Mouse (Mus musculus): Measurements from ENCODE around the gene Emid1. TPM values are rescaled to one million over a fixed set of nuclear protein-coding genes. Genes with fewer than 3 reads are reported as not detected.
"Not testable (repeated sequence)": the region's sequence is repeated elsewhere in the genome, so short reads cannot be mapped to it uniquely, and the experiment has no call there.

Emid1 gene
- total RNA-seq, 4 experiments from 2014 or later, result 4.0 to 7.2 (median 5.3) TPM

DNA sequence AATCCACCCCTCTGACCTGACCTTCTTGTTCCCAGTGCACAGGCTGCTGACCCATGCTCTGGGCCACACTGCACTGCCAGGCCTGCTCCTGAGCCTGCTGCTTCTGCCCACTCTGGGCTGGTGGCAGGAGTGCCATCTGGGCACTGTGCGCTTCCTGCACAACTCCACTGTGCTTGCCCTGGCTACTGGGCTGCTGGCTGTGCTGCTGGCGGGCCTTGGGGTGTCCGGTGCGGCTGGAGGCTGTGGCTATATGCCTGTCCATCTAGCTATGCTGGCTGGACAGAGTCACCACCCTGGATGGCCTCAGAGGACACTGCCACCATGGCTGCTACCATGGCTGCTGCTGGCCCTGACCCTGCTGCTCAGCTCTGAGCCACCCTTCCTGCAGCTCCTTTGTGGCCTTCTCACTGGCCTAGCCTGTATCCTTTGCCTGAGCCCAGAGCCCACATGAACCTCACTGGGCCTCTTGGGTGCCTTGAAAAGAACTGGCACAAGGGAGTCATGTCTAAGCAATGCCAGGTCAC, 48.0 kb downstream of the Emid1 start:
- no peak for DNase-seq (ENCODE audit: low spot score in 2 of 2)

GRCm38 (mm10) chr11:5102384-5102783, 49.7 kb downstream of the Emid1 start:
- DNase-seq (ENCODE audit: low spot score in 2 of 2), result no peak

DNA sequence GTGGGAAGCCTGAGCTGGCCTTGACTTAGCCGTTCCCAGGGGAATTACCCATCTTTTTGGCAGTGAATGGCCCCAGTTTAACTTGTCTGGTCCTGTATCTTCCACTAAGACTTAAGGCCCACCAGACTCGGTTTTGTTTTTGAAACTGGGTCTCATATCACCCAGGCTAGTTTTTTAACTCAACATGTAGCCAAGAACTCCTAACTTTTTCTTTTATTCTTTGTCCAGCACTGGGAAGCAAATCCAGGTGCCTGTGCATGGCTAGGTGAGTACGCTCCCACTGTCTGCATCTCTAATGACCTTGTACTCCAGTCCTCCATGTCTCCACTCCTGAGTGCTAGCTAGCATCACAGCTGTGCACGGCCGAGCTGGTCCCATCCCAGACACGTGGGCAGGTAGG, 50.4 kb downstream of the Emid1 start:
- no peak for DNase-seq (ENCODE audit: low spot score in 2 of 2)

DNA sequence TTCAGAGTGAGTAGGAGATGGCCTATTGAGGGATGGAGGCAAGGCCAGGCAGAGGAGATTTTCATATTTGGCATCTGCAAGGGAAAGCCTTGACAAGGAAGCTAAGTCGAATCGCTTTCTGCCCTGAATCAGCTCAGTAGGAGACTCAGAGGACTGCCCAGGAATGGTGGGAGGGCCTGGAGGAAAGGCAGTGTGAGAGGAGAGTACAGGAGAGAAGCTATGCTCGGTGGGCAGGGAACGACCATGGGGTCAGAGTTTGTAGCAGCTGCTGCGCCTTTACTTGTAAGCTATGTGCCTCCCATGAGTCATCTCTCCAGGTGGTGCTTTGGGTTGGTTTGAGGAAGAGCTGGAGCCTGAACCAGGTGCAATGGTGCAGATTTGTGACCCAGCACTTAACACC, 51.3 kb downstream of the Emid1 start:
- DNase-seq (ENCODE audit: low spot score in 2 of 2), result no peak

GRCm38 (mm10) chr11:5100283-5100682, 51.8 kb downstream of the Emid1 start:
- no peak for DNase-seq (ENCODE audit: low spot score in 2 of 2)

- peak; percentile 66 to 73 for DNase-seq (ENCODE audit: low spot score in 2 of 2)
Measured at GRCm38 (mm10) chr11:5099576-5100183, 52.4 kb downstream of the Emid1 start.

DNA sequence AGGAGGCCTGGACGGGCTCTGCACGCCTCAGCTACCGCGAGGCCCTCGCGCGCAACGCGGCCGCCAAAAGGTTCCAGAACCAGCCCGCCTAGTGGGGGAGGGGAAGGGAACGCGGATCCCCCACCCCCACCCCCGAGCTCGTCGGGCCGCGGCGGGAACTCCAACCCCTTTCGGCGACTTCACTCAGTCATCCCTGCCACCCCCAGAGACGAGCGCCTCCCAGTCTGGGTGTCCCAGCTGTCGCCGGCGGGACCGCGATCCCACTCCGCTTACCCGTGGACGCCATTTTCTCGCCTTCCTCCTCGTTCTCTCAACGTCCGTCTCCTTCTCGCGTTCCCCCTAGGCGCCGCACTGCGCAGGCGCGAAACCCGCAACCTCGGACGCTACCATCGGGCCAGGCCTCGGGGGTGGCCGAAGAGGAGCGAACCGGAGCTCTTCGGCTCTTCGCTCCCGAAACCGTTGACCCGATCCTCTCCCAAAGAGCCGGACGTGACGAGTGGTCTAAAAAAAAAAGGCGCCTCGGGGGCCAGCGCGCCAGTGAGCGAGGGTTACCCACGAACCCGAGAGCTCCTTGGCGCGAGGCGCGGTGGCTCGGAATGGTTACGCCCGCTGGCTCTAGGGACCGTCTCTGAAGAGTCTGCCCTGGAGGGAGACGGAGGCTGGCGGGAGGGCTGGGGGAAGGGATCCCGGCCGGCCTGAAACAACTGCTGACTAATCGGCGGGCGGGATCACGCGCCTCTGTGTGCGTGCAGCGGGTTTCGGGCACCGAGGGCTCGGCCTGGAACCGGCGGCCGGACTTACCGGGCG, 53.1 kb downstream of the Emid1 start, which contains the start of the genes Rhbdd3 and Ewsr1:
Gene Rhbdd3 (plus strand): TSS at position 191 of the 807 bp plus-strand sequence.
Gene Ewsr1 (minus strand): TSS at position 531 of the 807 bp plus-strand sequence.
- peak; percentile 94 to 99 for DNase-seq (ENCODE audit: low spot score in 2 of 2)

DNA sequence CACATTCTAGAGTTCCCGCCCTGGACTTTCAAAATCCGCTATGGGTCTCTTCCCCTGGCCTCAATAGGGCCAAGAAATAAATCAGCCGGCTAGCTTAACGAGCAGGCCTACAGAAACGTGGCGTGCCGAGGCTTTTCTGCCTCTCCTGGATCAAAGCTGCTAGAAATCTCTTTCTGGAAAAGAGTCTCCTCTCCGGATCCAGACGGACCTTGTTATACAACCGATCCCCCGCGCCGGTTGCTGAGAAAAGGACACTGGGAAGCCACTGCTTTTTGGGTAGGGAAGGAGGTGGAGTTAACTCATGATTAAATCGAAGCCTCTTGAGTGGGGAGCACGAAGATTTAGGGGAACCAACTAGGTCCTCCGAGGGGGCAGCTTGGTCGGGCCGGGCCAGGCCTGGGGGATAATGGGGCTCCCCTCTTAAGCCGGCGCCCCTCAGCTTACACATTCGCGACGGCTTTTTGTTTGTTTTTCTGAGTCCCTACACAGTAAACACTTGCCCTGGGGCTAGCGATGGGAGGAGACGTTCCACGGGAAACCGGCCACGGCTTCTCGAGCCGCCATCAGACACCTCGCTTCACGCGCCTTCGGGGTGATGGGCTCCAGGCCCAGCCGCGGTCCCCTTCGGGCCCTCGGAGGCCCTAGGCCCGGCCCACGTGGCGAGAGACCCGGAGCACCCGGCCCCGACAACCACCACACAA, 53.9 kb downstream of the Emid1 start:
- DNase-seq (ENCODE audit: low spot score in 2 of 2), result peak in 1 of 2 experiments; percentile 53

GRCm38 (mm10) chr11:5096480-5097020, 55.5 kb downstream of the Emid1 start:
- no peak for DNase-seq (ENCODE audit: low spot score in 2 of 2)

- no peak for DNase-seq (ENCODE audit: low spot score in 2 of 2)
Measured at GRCm38 (mm10) chr11:5095877-5096276, 56.2 kb downstream of the Emid1 start.

DNA sequence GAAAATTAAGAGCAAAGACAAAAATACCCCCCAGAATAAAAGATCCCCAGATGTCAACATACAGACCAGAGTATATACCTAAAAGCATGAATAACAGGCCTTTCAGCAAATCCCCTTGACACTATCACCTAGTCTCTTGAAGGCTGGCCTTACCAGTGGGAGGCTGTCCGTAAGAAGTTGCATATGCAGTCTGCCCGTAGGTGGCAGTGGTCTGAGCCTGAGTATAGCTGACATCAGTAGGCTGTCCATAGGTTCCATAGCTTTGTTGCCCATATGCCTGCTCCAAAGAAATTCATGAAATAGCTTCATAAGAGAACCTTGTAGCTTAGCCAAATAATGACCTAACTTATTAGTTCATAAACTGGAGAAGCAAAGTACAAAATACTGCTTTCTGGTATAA, 60.4 kb downstream of the Emid1 start:
- DNase-seq (ENCODE audit: low spot score in 2 of 2), result no peak

DNA sequence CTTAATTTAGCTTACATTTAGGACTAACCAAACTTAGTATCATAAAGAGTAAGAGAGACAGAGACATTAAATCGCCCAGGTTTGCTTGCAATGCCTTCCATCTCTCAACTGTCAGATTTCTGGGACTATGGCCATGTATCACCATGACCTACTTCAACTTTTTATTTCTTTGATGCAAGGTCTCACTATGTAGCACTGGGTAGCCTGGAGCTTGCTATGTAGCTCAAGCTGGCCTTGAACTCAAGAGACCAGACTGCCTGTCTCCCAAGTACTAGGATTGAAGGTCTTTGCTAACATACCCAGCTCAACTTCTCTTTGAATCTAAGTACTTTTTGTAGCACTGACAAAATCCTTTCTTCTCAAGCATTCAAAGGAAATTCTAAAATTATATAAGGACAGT, 62.9 kb downstream of the Emid1 start:
- DNase-seq (ENCODE audit: low spot score in 2 of 2), result no peak

GRCm38 (mm10) chr11:5076843-5077242, 75.2 kb downstream of the Emid1 start:
- DNase-seq (ENCODE audit: low spot score in 2 of 2), result not testable (repeated sequence)

DNA sequence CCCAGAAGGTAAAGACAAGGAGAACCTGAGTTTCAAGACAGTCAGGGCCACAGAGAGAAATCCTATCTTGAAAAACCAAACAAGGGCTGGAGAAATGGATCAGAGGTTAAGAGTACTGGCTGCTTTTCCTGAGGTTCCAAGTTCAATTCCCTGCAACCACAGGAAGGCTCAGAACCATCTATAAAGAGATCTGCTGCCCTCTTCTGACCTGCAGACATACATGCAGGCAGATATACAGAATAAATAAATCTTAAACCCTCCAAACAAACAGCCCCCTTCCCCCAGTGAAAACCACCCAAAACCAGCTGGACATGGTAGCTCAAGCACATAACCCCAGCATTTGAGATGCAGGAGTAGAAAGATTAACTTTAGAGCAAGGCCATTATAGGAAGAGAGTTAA, 76.3 kb downstream of the Emid1 start:
- no peak for DNase-seq (ENCODE audit: low spot score in 2 of 2)

DNA sequence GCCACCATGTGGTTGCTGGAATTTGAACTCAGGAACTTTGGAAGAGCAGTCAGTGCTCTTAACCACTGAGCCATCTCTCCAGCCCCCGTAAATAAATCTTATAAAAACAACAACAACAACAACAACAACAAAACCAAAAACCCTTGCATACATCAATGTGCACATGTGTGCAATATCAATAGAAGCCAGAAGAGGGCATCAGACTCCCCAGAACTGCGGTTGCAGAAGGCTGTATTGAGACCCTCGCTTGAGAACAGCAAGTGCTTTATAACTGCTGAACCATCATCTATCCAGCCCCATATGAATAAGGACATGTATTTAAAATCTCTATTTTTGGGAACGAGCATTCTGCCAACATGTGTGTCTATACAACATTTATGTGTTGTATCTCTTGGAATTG, 77.2 kb downstream of the Emid1 start:
- no peak for DNase-seq (ENCODE audit: low spot score in 2 of 2)

DNA sequence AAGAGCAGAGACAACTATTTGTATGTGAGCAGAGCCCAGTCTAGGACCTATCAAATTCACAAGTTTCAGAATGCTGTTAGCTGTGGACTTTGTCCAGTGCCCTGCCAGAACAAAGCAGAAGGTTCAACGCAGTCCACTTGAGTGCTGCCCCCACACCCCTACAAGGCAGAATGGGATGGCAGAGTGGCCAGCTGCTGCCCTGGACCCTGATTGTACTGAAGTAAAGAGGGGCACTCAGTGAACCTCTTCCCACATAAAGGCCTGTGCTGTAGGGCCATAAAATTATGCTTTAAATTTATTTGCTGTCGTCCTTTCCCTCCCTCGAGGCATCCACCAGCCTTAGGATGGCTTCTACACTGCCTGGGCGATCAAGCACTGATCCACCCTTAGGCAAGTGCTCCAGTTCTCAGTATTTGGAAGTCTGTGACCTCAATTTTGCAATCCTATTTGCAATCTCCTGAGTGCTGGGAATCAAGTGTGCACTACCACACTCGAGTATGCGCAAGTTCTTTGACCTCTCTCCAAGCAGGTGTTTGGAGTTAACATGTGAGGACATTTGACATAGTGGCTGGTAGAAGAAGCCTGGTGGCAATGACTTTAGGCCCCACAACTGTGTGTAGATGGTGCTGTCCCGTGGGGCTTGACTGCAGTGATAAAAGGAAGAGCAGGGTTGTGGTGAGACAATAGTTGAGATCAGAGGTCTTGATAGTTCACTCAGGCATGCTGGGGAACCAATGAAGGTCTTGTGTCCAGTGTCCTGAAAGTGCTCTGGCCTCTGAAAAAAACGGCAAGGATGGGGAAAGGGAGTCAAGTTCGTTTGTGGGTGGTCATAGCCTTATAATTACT, 83.7 kb downstream of the Emid1 start:
- DNase-seq (ENCODE audit: low spot score in 2 of 2), result no peak

- DNase-seq (ENCODE audit: low spot score in 2 of 2), result no peak
Measured at GRCm38 (mm10) chr11:5067063-5067462, 85.0 kb downstream of the Emid1 start.

GRCm38 (mm10) chr11:5065056-5065821, 86.8 kb downstream of the Emid1 start, which contains the start of gene Gas2l1:
Gas2l1 (minus strand) TSS chr11:5065327.
- DNase-seq (ENCODE audit: low spot score in 2 of 2), result peak; percentile 74 to 80

- peak in 1 of 2 experiments; percentile 33 for DNase-seq (ENCODE audit: low spot score in 2 of 2)
Measured at GRCm38 (mm10) chr11:5064282-5065055, 87.6 kb downstream of the Emid1 start.
